Comparison of ENCODE assay signal across 8 mouse cellular contexts in the genomic region with DNA sequence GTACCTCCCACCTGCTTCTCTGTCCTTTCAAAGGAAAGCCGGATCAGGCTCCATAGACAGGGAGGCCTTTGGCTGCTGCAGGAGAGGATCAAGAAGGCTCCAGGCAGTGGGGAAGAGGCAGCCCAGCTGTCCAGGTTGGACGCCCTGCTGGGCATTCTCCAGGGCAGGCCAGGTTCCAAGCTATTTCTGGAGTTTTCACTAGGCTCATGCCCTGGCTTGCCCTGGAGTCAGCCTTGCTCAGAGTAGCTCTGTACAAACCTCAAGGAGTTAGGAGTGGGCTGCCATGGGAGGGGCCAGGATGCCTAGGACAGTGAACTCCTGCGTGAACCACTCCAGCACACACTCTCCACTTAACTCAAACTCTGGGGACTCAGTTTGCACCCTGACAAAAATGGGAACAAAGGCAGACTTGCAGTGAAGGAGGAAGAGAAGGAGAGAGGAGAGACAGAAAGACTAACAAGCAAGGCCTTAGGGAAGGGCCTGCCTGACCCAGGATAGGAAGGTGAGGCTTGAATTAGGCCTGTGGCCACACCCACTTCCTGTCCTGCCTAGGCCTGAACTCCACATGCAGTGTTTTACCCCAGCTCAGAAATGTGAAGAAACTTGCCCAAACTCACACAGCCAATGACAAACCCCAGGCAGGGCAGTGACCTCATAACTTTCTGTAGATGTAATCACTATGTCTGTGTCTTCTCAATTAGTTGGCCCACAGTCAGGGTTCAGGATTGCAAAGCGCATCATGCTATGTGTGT. TPM values are rescaled to one million over a fixed set of nuclear protein-coding genes. Genes with fewer than 3 reads are reported as not detected.
DNase-seq lines count a peak whose midpoint lies in the region; ATAC-seq lines count a peak whose summit lies in the region.

No protein-coding gene starts in this region.

- no peak for DNase-seq in hindbrain, embryonic 10.5 days (ENCODE audit: low spot score)
- no peak for DNase-seq in hindbrain, embryonic 11.5 days (ENCODE audit: low spot score)
- DNase-seq in Muller cell, postnatal 12 days (ENCODE audit: inconsistent ontology term) = peak; percentile 62
- DNase-seq in liver, embryonic 13.5 days = no peak
- DNase-seq in c-Kit-positive CD71-positive TER-119-positive erythroid progenitor cells, embryonic 14.5 days (ENCODE audit: low spot score) = no peak
- DNase-seq in thymus, postnatal 36 days = no peak
- DNase-seq in right cerebral cortex, postnatal 25 days = no peak

- ATAC-seq in hindbrain, embryonic 11.5 days (ENCODE audit: low FRiP score) = no peak
- no peak for ATAC-seq in forebrain, embryonic 15.5 days (replicated peaks)
- no peak for ATAC-seq in liver, embryonic 13.5 days (ENCODE audit: low read depth)

- peak overlapping the region; percentile 87; the same call in 1 of the 2 replicates for H3K4me3 ChIP-seq in hindbrain, embryonic 10.5 days
- no peak overlapping the region for H3K4me3 ChIP-seq in hindbrain, embryonic 11.5 days (ENCODE audit: low read depth, low read length)
- no peak overlapping the region for H3K4me3 ChIP-seq in forebrain, embryonic 15.5 days
- H3K4me3 ChIP-seq in liver, embryonic 13.5 days (replicated peaks) = peak overlapping the region; percentile 84; the same call in 1 of the 2 replicates

- no peak overlapping the region; the same call in 1 of the 2 replicates for H3K4me2 ChIP-seq in hindbrain, embryonic 11.5 days (replicated peaks; ENCODE audit: low read depth, low read length)
- H3K4me2 ChIP-seq in forebrain, embryonic 15.5 days (replicated peaks) = no peak overlapping the region; the same call in 1 of the 2 replicates
- H3K4me2 ChIP-seq in liver, embryonic 13.5 days = peak overlapping the region; percentile 80

- H3K27ac ChIP-seq in hindbrain, embryonic 10.5 days = peak overlapping the region; percentile 67; the same call in 1 of the 2 replicates
- H3K27ac ChIP-seq in hindbrain, embryonic 11.5 days (ENCODE audit: low read depth, low read length) = no peak overlapping the region
- H3K27ac ChIP-seq in forebrain, embryonic 15.5 days (replicated peaks) = no peak overlapping the region
- peak overlapping the region; percentile 27; the same call in 1 of the 2 replicates for H3K27ac ChIP-seq in liver, embryonic 13.5 days

- peaks cover 73% of the 10 kb centered on the region for H3K4me1 ChIP-seq in hindbrain, embryonic 10.5 days (replicated peaks)
- H3K4me1 ChIP-seq in hindbrain, embryonic 11.5 days (replicated peaks; ENCODE audit: control insufficient read depth, insufficient read depth, low read length) = peaks cover 5% of the 10 kb centered on the region; the same call in 1 of the 2 replicates
- H3K4me1 ChIP-seq in forebrain, embryonic 15.5 days = peaks cover 52% of the 10 kb centered on the region
- peaks cover 74% of the 10 kb centered on the region for H3K4me1 ChIP-seq in liver, embryonic 13.5 days (replicated peaks)

- WGBS in hindbrain, embryonic 10.5 days = 83% methylated on average over 4 of the region's 4 CpGs
- WGBS in hindbrain, embryonic 11.5 days = 91% methylated on average over 4 of the region's 4 CpGs
- WGBS in forebrain, embryonic 15.5 days = 85% methylated on average over 4 of the region's 4 CpGs
- 85% methylated on average over 4 of the region's 4 CpGs for WGBS in liver, embryonic 13.5 days (ENCODE audit: insufficient replicate concordance)

- H3K36me3 ChIP-seq in hindbrain, embryonic 10.5 days = peaks cover 24% of the 10 kb centered on the region
- no peaks in the 10 kb centered on the region for H3K36me3 ChIP-seq in hindbrain, embryonic 11.5 days (ENCODE audit: control insufficient read depth, insufficient read depth, low read length)
- no peaks in the 10 kb centered on the region for H3K36me3 ChIP-seq in forebrain, embryonic 15.5 days
- peaks cover 7% of the 10 kb centered on the region; the same call in 1 of the 2 replicates for H3K36me3 ChIP-seq in liver, embryonic 13.5 days

- no peak overlapping the region for H3K9ac ChIP-seq in hindbrain, embryonic 11.5 days (ENCODE audit: low read depth, low read length)
- 0 out of 2 replicates have a peak overlapping the region, but pooled peaks have one; percentile 5 for H3K9ac ChIP-seq in forebrain, embryonic 15.5 days (replicated peaks)
- H3K9ac ChIP-seq in liver, embryonic 13.5 days = no peak overlapping the region

- H3K27me3 ChIP-seq in hindbrain, embryonic 10.5 days (ENCODE audit: insufficient read depth, poor library complexity, severe bottlenecking) = peaks cover 27% of the 10 kb centered on the region
- no peaks in the 10 kb centered on the region for H3K27me3 ChIP-seq in hindbrain, embryonic 11.5 days (ENCODE audit: control insufficient read depth, insufficient read depth, low read length)
- H3K27me3 ChIP-seq in forebrain, embryonic 15.5 days = no peaks in the 10 kb centered on the region
- peaks cover 28% of the 10 kb centered on the region for H3K27me3 ChIP-seq in liver, embryonic 13.5 days

- no peaks in the 10 kb centered on the region for H3K9me3 ChIP-seq in hindbrain, embryonic 10.5 days
- H3K9me3 ChIP-seq in hindbrain, embryonic 11.5 days (ENCODE audit: control insufficient read depth, low read length) = no peaks in the 10 kb centered on the region
- H3K9me3 ChIP-seq in forebrain, embryonic 15.5 days = no peaks in the 10 kb centered on the region
- H3K9me3 ChIP-seq in liver, embryonic 13.5 days (replicated peaks) = no peaks in the 10 kb centered on the region

RNA-seq across cellular contexts. Expression of a gene that starts 2.2 kb away (rescaled TPM):
- polyA plus RNA-seq in hindbrain, embryonic 10.5 days (2016; fragmentation: Nextera tagmentation; extraction: Ambion mirVana) = 99.4 and 149 TPM in 2 replicates
- 87.1 and 87.5 TPM in 2 replicates for polyA plus RNA-seq in hindbrain, embryonic 11.5 days (2014; fragmentation: Nextera tagmentation; extraction: Ambion mirVana)
- 71.9 and 75.2 TPM in 2 replicates for polyA plus RNA-seq in forebrain, embryonic 15.5 days (2015; fragmentation: Nextera tagmentation; extraction: Ambion mirVana)
- polyA plus RNA-seq in liver, embryonic 13.5 days (2015; fragmentation: Nextera tagmentation; extraction: Ambion mirVana) = 10.9 and 11.2 TPM in 2 replicates

RNA-seq across cellular contexts. Expression of a gene that starts 18.4 kb away (rescaled TPM):
- 0.90 and 1.3 TPM in 2 replicates for polyA plus RNA-seq in hindbrain, embryonic 10.5 days (2016; fragmentation: Nextera tagmentation; extraction: Ambion mirVana)
- 0.56 and 0.73 TPM in 2 replicates for polyA plus RNA-seq in hindbrain, embryonic 11.5 days (2014; fragmentation: Nextera tagmentation; extraction: Ambion mirVana)
- polyA plus RNA-seq in forebrain, embryonic 15.5 days (2015; fragmentation: Nextera tagmentation; extraction: Ambion mirVana) = 0.84 and 1.3 TPM in 2 replicates
- polyA plus RNA-seq in liver, embryonic 13.5 days (2015; fragmentation: Nextera tagmentation; extraction: Ambion mirVana) = 1.3 and 1.5 TPM in 2 replicates

Comparison
In these comparisons a context has a peak if more than half of its experiments do, and no peak if none do; other contexts are left out.
1. H3K27ac ChIP-seq: peak in hindbrain, embryonic 10.5 days (single experiment) and liver, embryonic 13.5 days (single experiment); none in hindbrain, embryonic 11.5 days (single experiment) and forebrain, embryonic 15.5 days (single experiment).
2. H3K4me3 ChIP-seq: peak in hindbrain, embryonic 10.5 days (single experiment) and liver, embryonic 13.5 days (single experiment); none in hindbrain, embryonic 11.5 days (single experiment) and forebrain, embryonic 15.5 days (single experiment).